Mouse (Mus musculus): Measurements from ENCODE around the gene Irf2bpl. TPM values are rescaled to one million over a fixed set of nuclear protein-coding genes. Genes with fewer than 3 reads are reported as not detected.

Gene Irf2bpl
- total and polyA plus RNA-seq, 3 experiments, result 7.0 to 19.6 (median 12.1) TPM

- DNase-seq (ENCODE audit: extremely low read depth), result no peak
- Histone ChIP-seq H3K9ac (ENCODE audit: insufficient read depth, low read depth) (peak overlapping the region; percentile 89; the same call in 1 of the 2 replicates), H3K4me2 (ENCODE audit: insufficient read depth, low read depth, poor library complexity, severe bottlenecking) (peak overlapping the region; percentile 94), H3K27ac (ENCODE audit: insufficient read depth, low read depth) (no peak overlapping the region), H3K36me3 (replicated peaks in 1 of 2; ENCODE audit: control insufficient read depth in 1 of 2, insufficient read depth in 1 of 2, low read length in 1 of 2) (peaks cover 11 to 15% of the 10 kb centered on the region in 2 experiments), H3K27me3 (replicated peaks) (no peaks in the 10 kb centered on the region), H3K9me3 (replicated peaks; ENCODE audit: low read length) (peaks cover 5% of the 10 kb centered on the region), H3K79me2 (replicated peaks; ENCODE audit: control insufficient read depth, extremely low read depth, insufficient read depth, poor library complexity, severe bottlenecking) (peaks cover 27% of the 10 kb centered on the region), H3K4me3 (replicated peaks in 1 of 3; ENCODE audit: low read depth in 2 of 3, low read length in 2 of 3, poor library complexity in 1 of 3) (no peak overlapping the region), H3K4me1 (ENCODE audit: control insufficient read depth in 1 of 2, insufficient read depth in 2 of 2) (peaks cover 30 to 64% of the 10 kb centered on the region in 2 experiments)
- TF ChIP-seq MAZ (IDR thresholded peaks at IDR 0.05; ENCODE audit: low read depth, low read length) (no peak), SIN3A (IDR thresholded peaks at IDR 0.05; ENCODE audit: low read length) (no peak), ZNF384 (IDR thresholded peaks at IDR 0.05; ENCODE audit: low read depth, low read length) (no peak)
- dilution Hi-C loops (cut with MboI; ENCODE audit: extremely low pct_ligation_motif_present, extremely low pct_unique_long_range_greater_than_20kb, low sequenced_read_pairs), result no loop called here
- in situ Hi-C loops (cut with MboI; ENCODE audit: low pct_ligation_motif_present, low pct_unique_long_range_greater_than_20kb, low sequenced_read_pairs), result loop anchor here (5.0 kb wide), 1 partner anchor 53 kb away; no protein-coding TSS in a partner anchor
These were observed 1.1 kb upstream of the Irf2bpl start for GRCm38 (mm10) chr12:86885746-86886145.

- no peak for DNase-seq (ENCODE audit: extremely low read depth)
- no peaks in the 10 kb centered on the region for H3K27me3 ChIP-seq (replicated peaks)
- H3K4me2 ChIP-seq (ENCODE audit: insufficient read depth, low read depth, poor library complexity, severe bottlenecking), result peak overlapping the region; percentile 94
- H3K79me2 ChIP-seq (replicated peaks; ENCODE audit: control insufficient read depth, extremely low read depth, insufficient read depth, poor library complexity, severe bottlenecking), result peaks cover 27% of the 10 kb centered on the region
- H3K9ac ChIP-seq (ENCODE audit: insufficient read depth, low read depth), result peak overlapping the region; percentile 89
- H3K36me3 ChIP-seq (replicated peaks in 1 of 2; ENCODE audit: control insufficient read depth in 1 of 2, insufficient read depth in 1 of 2, low read length in 1 of 2), result peaks cover 11 to 17% of the 10 kb centered on the region in 2 experiments
- in situ Hi-C loops (cut with MboI; ENCODE audit: low pct_ligation_motif_present, low pct_unique_long_range_greater_than_20kb, low sequenced_read_pairs) (loop anchor here (5.0 kb wide), 1 partner anchor 53 kb away; no protein-coding TSS in a partner anchor), dilution Hi-C loops (cut with MboI; ENCODE audit: extremely low pct_ligation_motif_present, extremely low pct_unique_long_range_greater_than_20kb, low sequenced_read_pairs) (no loop called here)
- TF ChIP-seq BHLHE40 (IDR thresholded peaks at IDR 0.05; ENCODE audit: low read depth, low read length) (no peak), PAX5 (IDR thresholded peaks at IDR 0.05; ENCODE audit: low read length) (no peak), USF2 (conservative IDR thresholded peaks at IDR 0.05; ENCODE audit: low read depth, low read length) (no peak), POLR2A (IDR thresholded peaks at IDR 0.05; ENCODE audit: low read depth, low read length) (no peak), CTCF (conservative IDR thresholded peaks at IDR 0.05 in 1 of 2, IDR thresholded peaks at IDR 0.05 in 1 of 2; ENCODE audit: low read depth in 2 of 2, low read length in 2 of 2) (no peak), USF1 (IDR thresholded peaks at IDR 0.05; ENCODE audit: low read depth, low read length) (no peak), EP300 (IDR thresholded peaks at IDR 0.05; ENCODE audit: low read length) (no peak), JUN (IDR thresholded peaks at IDR 0.05; ENCODE audit: insufficient read depth, low read depth, low read length) (no peak), ZMIZ1 (IDR thresholded peaks at IDR 0.05; ENCODE audit: low read depth, low read length) (no peak), MYC (IDR thresholded peaks at IDR 0.05; ENCODE audit: low read depth, low read length) (no peak), CHD2 (IDR thresholded peaks at IDR 0.05; ENCODE audit: low read length) (no peak), JUND (conservative IDR thresholded peaks at IDR 0.05; ENCODE audit: low read depth, low read length) (no peak), NRF1 (IDR thresholded peaks at IDR 0.05; ENCODE audit: low read depth, low read length) (no peak), MAX (IDR thresholded peaks at IDR 0.05; ENCODE audit: low read length) (no peak), KAT2A (IDR thresholded peaks at IDR 0.05; ENCODE audit: insufficient replicate concordance, low read length) (no peak)
- H3K9me3 ChIP-seq (replicated peaks; ENCODE audit: low read length), result peaks cover 5% of the 10 kb centered on the region
- H3K4me1 ChIP-seq (ENCODE audit: control insufficient read depth in 1 of 2, insufficient read depth in 2 of 2), result peaks cover 27 to 60% of the 10 kb centered on the region in 2 experiments
- no peak overlapping the region for H3K27ac ChIP-seq (ENCODE audit: insufficient read depth, low read depth)
- H3K4me3 ChIP-seq (replicated peaks in 1 of 3; ENCODE audit: low read depth in 2 of 3, low read length in 2 of 3, poor library complexity in 1 of 3), result peak overlapping the region; percentile 32 to 89 (median 42)
These were observed 738 bp upstream of the Irf2bpl start for GRCm38 (mm10) chr12:86885336-86885735.

All from CH12.LX (cell line).